Mouse (Mus musculus) midbrain, embryonic 16.5 days (tissue): ENCODE data around the gene Cdk5rap1. TPM values are rescaled to one million over a fixed set of nuclear protein-coding genes. Genes with fewer than 3 reads are reported as not detected.

Experiments used
- ATAC-seq: fragments of 200-750 bp; cut with Nextera tagmentation; 2 replicates; pipeline ENCODE4 v1.8.0; 2017; ENCODE audit warnings: moderate TSS enrichment
- H3K27ac ChIP-seq: fragments of 300-500 bp; sonication (generic); 2 replicates; pipeline ENCODE4 v1.5.1; 2014; ENCODE audit warnings: mild to moderate bottlenecking, low read length, mixed read lengths
- H3K27me3 ChIP-seq: fragments of 300-500 bp; sonication (generic); 2 replicates; pipeline ENCODE4 v1.6.1; 2014; ENCODE audit warnings: low read depth, low read length, mixed read lengths; ENCODE audit not compliant: control insufficient read depth, insufficient read depth
- H3K36me3 ChIP-seq: fragments of 300-500 bp; sonication (generic); 2 replicates; pipeline ENCODE4 v1.6.1; 2014; ENCODE audit warnings: mild to moderate bottlenecking, low read length, moderate library complexity, mixed read lengths; ENCODE audit not compliant: control insufficient read depth, insufficient read depth
- H3K4me1 ChIP-seq: fragments of 300-500 bp; sonication (generic); 2 replicates; pipeline ENCODE4 v1.6.1; 2014; ENCODE audit warnings: mild to moderate bottlenecking, low read length, mixed read lengths; ENCODE audit not compliant: control insufficient read depth, insufficient read depth
- H3K4me2 ChIP-seq: fragments of 300-500 bp; sonication (generic); 2 replicates; pipeline ENCODE4 v1.6.1; 2014; ENCODE audit warnings: mild to moderate bottlenecking, low read length, mixed read lengths
- H3K4me3 ChIP-seq: fragments of 300-500 bp; sonication (generic); 2 replicates; pipeline ENCODE4 v1.5.1; 2014; ENCODE audit warnings: low read depth, mild to moderate bottlenecking, low read length, moderate library complexity, mixed read lengths
- H3K9ac ChIP-seq: fragments of 300-500 bp; sonication (generic); 2 replicates; pipeline ENCODE4 v1.6.1; 2014; ENCODE audit warnings: low read depth, low read length, mixed read lengths
- H3K9me3 ChIP-seq: fragments of 300-500 bp; sonication (generic); replicated peaks from 2 replicates; pipeline ENCODE4 v1.6.1; 2014; ENCODE audit warnings: mild to moderate bottlenecking, low read length, mixed read lengths; ENCODE audit not compliant: control insufficient read depth, poor library complexity, severe bottlenecking
- WGBS: fragments of 180-500 bp; shearing (Covaris S2); extraction: QIAGEN DNeasy Blood & Tissue Kit; methylation state at CpG from one replicate; pipeline ENCODE4 v1.1.7; 2014; 5-methylcytosine and 5-hydroxymethylcytosine counted together
- polyA plus RNA-seq: library from polyadenylated mRNA; unstranded; fragments of >200 nt; fragmentation: Nextera tagmentation; extraction: Ambion mirVana; gene quantifications from 2 replicates; pipeline ENCODE4 v1.2.1, GENCODE M21; 2015

Cdk5rap1 gene
- polyA plus RNA-seq, 1 experiment from 2014 or later: 16.3 TPM

DNA sequence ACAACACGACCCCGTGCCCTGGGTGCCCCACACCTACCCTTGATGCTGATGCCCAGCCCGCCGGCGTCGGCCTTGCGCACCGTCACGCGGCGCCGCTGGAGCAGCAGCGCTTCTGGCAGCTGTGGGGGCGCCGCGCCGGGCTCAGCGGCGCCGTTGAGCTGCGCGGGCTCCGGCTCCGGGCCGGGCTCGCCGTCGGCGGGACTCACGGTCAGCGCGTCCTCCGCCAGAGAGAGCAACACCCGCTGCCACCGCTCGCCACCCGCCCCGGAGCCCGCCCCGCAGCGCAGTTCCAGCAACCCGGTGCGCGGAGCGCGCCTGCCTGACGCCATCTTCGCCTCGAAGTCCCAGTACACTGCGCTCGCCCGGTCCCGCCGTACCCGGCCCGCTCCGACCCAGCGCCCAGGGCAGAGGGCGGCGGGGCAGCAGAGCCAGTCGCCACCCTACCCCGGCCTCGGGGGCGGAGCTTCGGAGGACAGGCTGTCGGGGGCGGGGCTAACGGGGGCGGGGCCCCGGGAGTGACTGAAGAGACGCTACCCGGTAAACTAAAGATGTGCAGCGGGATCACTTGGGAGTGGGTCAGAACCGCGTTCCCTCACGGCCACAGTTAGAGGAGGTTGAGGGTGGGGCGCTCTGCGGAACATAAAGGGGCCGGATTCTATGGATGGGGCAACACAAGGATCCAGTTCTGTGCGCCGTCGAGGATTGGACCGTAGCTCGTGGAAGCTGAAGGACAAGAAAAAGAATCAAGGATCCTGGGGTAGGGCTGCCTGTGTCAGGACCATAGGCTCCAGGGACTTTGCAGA, 35.0 kb upstream of the Cdk5rap1 start, which contains the start of gene Snta1:
Snta1 (minus strand) TSS at position 457 of the 803 bp plus-strand sequence.
- peak within 1 kb of the TSS; percentile 84 for H3K4me2 ChIP-seq
- peaks cover 12% of the 10 kb centered on the region for H3K4me1 ChIP-seq
- no peaks in the 10 kb centered on the region for H3K27me3 ChIP-seq
- peak within 1 kb of the TSS; percentile 83 for H3K4me3 ChIP-seq
- peak within 1 kb of the TSS; percentile 77 for H3K9ac ChIP-seq
- 1% methylated on average over 61 of the region's 84 CpGs for WGBS
- H3K36me3 ChIP-seq: no peaks in the 10 kb centered on the region
- no peaks in the 10 kb centered on the region for H3K9me3 ChIP-seq
- H3K27ac ChIP-seq: peak within 1 kb of the TSS; percentile 53
- ATAC-seq: peak; percentile 85

DNA sequence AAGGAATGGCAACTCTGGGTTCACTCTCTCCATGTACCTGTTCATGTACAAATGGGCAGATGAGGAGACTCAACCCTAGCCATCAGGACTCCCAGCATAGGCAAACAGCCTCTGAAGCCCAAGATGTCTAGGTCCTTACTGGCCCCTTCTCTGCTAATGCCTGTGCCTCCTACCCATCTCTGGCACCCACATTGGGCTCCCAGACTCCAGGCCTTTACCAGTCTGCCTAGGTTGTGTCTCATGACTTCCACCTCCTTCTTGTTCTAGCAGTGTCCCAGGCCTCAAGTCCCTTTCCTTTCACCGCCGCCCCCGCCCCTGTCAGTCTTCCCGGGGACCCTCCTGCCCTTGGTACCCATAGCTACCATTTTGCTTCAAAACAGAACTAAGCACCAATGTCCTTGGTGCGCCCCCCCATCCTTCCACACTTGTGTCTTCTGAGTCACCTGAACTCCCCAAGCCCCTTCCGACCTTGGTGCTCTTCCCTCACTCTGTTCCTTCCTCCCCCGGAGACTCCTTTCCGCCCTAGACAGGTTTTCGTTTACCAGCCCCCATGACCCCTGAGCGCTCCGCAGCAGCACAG, 34.3 kb upstream of the Cdk5rap1 start:
- H3K4me2 ChIP-seq: peak overlapping the region; percentile 84
- no peaks in the 10 kb centered on the region for H3K27me3 ChIP-seq
- peak overlapping the region; percentile 83 for H3K4me3 ChIP-seq
- H3K9ac ChIP-seq: peak overlapping the region; percentile 77
- H3K36me3 ChIP-seq: no peaks in the 10 kb centered on the region
- peak overlapping the region; percentile 53 for H3K27ac ChIP-seq
- peaks cover 12% of the 10 kb centered on the region for H3K4me1 ChIP-seq
- 30% methylated on average over 11 of the region's 11 CpGs for WGBS
- no peaks in the 10 kb centered on the region for H3K9me3 ChIP-seq
- ATAC-seq: no peak

DNA sequence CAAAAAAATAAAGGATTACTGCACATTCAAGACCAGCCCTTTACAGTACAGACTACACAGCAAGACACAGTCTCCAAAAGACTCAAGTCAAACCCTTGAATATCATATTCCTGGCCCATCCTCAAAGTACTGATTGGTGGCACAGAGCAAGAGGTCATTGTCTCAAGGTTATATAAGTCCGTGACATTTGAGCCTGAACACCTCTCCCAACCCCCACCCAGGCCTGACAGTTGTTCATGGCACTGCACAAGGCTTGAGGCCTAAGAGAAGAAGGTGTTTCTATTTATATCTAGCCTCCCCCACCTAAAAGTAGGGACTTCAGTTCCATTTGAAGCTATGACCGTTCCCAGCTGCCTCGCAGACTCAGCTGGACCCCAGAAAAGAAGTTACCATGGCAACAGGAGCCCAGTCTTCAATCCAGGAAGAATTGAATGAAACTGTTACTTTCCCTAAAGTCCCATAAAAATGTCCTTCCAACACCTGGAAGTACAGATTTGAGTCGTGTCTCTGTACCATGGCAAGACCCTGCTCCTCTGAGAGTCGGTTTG, 32.7 kb upstream of the Cdk5rap1 start:
- Histone ChIP-seq H3K27ac (peak overlapping the region; percentile 51), H3K9ac (no peak overlapping the region), H3K4me2 (peak overlapping the region; percentile 32), H3K36me3 (no peaks in the 10 kb centered on the region), H3K9me3 (no peaks in the 10 kb centered on the region), H3K4me3 (no peak overlapping the region), H3K4me1 (peaks cover 12% of the 10 kb centered on the region), H3K27me3 (no peaks in the 10 kb centered on the region)
- WGBS: 36% methylated on average over 5 of the region's 5 CpGs
- no peak; the same call in 1 of the 2 replicates for ATAC-seq

DNA sequence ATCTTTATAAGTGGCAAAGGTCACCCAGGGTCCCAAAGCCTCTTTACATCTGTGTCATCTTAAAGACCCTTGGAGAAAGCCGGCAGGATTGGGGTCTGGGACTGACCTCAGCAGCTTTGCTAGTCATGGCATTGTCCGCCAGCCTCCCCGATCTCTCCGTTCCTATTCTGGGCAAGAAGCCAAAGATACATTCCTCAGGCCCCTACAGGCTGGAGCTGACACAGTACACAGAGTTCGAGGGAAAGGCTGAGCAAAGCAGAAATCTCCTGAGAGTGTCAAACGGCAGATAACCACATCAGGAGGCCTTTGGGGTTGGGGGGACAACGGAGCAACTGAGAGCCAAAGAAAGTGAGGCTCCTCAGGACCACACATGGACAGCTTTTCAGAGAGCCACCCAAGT, 30.0 kb upstream of the Cdk5rap1 start:
- no peak overlapping the region for H3K9ac ChIP-seq
- ATAC-seq: no peak
- H3K36me3 ChIP-seq: no peaks in the 10 kb centered on the region
- no peak overlapping the region for H3K4me3 ChIP-seq
- H3K27ac ChIP-seq: no peak overlapping the region
- no peak overlapping the region for H3K4me2 ChIP-seq
- H3K27me3 ChIP-seq: no peaks in the 10 kb centered on the region
- WGBS: 32% methylated on average over 7 of the region's 7 CpGs
- peaks cover 12% of the 10 kb centered on the region for H3K4me1 ChIP-seq
- H3K9me3 ChIP-seq: no peaks in the 10 kb centered on the region

DNA sequence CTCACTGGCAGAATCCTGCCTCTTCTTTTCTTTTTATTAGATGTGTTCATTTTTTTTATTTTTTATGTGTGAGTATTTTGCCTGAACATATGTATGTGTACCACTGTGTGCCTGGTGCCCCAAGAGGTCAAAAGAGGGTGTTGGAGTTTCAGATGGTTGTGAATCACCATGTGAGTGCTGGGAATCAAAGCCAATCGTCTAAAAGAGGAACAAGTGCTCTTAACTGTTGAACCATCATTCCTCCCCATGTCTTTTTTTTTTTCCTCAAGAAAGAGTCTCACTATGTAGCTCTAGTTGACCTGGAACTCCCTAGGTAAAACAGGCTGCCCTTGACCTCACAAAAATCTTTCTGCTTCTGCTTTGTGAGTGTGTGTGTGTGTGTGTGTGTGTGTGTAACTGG, 29.2 kb upstream of the Cdk5rap1 start:
- H3K4me3 ChIP-seq: no peak overlapping the region
- no peak overlapping the region for H3K4me2 ChIP-seq
- no peaks in the 10 kb centered on the region for H3K9me3 ChIP-seq
- H3K4me1 ChIP-seq: peaks cover 12% of the 10 kb centered on the region
- no peak for ATAC-seq
- 54% methylated on average over 1 of the region's 1 CpGs for WGBS
- no peaks in the 10 kb centered on the region for H3K36me3 ChIP-seq
- H3K27ac ChIP-seq: no peak overlapping the region
- H3K9ac ChIP-seq: no peak overlapping the region
- no peaks in the 10 kb centered on the region for H3K27me3 ChIP-seq

DNA sequence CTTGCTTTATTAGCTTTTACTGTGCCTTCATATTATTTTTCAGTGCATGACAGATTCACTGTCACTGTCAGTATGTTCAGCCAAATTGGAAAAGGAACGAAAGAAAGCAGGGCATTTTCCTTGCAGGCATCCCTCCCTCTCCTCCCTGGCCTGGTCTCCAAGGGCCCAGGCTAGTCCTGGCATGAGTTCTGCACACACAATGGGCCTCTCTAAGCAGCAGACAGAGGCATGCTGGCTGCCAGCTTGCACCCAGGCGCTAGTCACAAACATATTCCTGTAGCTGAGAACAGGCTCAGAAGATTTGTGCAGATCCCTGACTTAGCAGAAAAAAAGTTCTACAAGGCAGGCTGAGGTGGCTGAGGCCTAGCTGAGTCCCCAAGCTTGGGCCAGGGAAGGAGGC, 26.5 kb upstream of the Cdk5rap1 start:
- Histone ChIP-seq H3K4me2 (no peak overlapping the region), H3K4me3 (no peak overlapping the region), H3K9ac (no peak overlapping the region), H3K27ac (no peak overlapping the region), H3K27me3 (no peaks in the 10 kb centered on the region), H3K9me3 (no peaks in the 10 kb centered on the region), H3K4me1 (0 out of 2 replicates have a peak, but pooled peaks cover 2% of the 10 kb centered on the region), H3K36me3 (no peaks in the 10 kb centered on the region)
- 65% methylated on average over 2 of the region's 2 CpGs for WGBS
- ATAC-seq: peak; percentile 67; the same call in 1 of the 2 replicates

DNA sequence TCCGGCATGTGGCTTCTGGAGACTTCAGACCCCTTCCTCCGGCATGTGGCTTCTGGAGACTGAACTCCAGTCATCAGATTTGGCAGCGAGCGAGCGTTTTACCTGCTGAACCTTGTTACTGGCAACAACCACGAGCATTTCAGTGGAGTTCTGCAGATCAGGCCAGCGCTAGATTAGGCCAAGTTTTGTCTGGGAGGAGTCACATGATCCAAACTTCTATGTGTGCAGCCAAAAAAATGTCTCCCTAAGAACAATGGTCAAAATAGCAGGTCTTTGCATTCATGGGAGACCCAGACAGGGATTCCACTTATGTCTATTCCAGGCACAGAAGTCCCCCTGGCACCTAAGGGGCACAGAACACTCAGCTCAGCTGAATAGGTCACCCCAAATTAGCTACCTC, 25.5 kb upstream of the Cdk5rap1 start:
- H3K4me2 ChIP-seq: no peak overlapping the region
- H3K9me3 ChIP-seq: no peaks in the 10 kb centered on the region
- H3K27me3 ChIP-seq: no peaks in the 10 kb centered on the region
- no peak overlapping the region for H3K4me3 ChIP-seq
- ATAC-seq: no peak
- 0 out of 2 replicates have a peak, but pooled peaks cover 2% of the 10 kb centered on the region for H3K4me1 ChIP-seq
- WGBS: 84% methylated on average over 7 of the region's 7 CpGs
- no peak overlapping the region for H3K9ac ChIP-seq
- no peak overlapping the region for H3K27ac ChIP-seq
- H3K36me3 ChIP-seq: no peaks in the 10 kb centered on the region

DNA sequence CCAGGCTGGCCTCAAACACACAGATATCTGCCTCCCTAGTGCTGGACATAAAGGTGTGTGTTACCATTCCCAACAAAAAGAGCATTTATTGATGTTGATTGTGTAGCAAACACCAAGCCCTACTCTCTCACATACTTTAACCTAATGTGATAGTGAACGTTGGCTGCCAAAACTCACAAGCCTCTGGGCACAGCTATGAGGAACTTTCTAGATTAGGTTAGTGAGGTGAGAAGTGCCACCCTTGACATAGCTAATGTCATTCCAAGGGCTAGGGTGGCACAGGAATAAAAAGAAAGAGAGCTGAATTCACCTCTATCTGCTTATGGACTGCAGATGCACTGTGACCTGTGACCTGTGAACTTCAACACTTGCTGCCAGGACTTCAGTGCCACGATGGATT, 23.7 kb upstream of the Cdk5rap1 start:
- no peaks in the 10 kb centered on the region for H3K4me1 ChIP-seq
- H3K27ac ChIP-seq: no peak overlapping the region
- H3K27me3 ChIP-seq: no peaks in the 10 kb centered on the region
- no peak for ATAC-seq
- H3K4me2 ChIP-seq: no peak overlapping the region
- H3K36me3 ChIP-seq: no peaks in the 10 kb centered on the region
- 86% methylated on average over 2 of the region's 2 CpGs for WGBS
- no peak overlapping the region for H3K4me3 ChIP-seq
- H3K9ac ChIP-seq: no peak overlapping the region
- H3K9me3 ChIP-seq: no peaks in the 10 kb centered on the region

DNA sequence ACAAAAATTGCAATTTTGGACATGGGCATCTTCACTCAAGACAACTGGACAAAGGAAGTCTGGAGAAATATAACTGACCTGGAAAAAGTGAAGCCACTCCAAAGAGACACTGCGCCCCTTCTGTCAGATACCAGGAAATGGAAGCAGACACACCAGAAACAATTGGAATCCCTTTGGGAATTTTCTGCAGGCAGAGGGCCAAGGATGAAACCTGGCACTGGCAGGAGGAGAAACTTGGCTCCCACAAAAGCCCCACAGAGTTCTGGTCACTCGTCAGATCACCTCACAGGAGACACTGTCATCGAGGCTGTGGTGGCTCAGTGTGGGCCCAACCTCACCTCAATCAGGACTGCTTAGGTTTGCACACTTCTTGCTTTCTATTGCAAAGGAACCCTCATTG, 21.8 kb upstream of the Cdk5rap1 start:
- ATAC-seq: no peak
- H3K36me3 ChIP-seq: no peaks in the 10 kb centered on the region
- no peaks in the 10 kb centered on the region for H3K4me1 ChIP-seq
- no peak overlapping the region for H3K4me2 ChIP-seq
- no peak overlapping the region for H3K9ac ChIP-seq
- no peak overlapping the region for H3K4me3 ChIP-seq
- 75% methylated on average over 3 of the region's 3 CpGs for whole genome bisulfite sequencing
- no peak overlapping the region for H3K27ac ChIP-seq
- H3K27me3 ChIP-seq: no peaks in the 10 kb centered on the region
- no peaks in the 10 kb centered on the region for H3K9me3 ChIP-seq
